Mouse (Mus musculus): ENCODE results near the gene Lrrc73.

Gene Lrrc73

DNA sequence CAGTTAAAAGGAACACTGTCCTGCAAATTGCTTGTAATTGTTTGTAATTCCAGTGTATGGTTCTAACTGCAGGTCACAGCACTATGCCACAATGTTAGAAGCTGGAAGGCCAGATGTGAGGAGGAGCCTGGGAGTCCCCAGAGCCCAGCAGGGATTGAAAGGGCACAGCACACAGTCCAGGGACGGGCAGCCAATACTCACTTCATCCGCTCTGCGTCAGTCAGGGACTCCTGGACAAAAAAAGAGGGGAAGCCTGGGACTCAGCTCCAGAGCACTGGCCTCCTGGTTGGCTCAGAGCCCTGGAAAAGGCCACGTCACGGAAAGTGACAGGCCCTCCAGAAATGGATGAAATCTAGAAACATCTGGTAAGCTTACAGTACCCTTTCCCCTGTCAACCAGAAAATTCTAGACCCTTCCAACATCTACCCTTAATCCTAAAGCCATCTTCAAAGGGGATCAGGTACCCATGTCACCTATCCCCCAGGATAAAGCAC is 8.9 kb downstream of the Lrrc73 start:
- DNase-seq, result no peak

- no peak for DNase-seq
Observed at GRCm38 (mm10) chr17:46265502-46265901, 12.2 kb downstream of the Lrrc73 start.

- DNase-seq, result peak; percentile 80
Observed at GRCm38 (mm10) chr17:46265918-46266618, 12.7 kb downstream of the Lrrc73 start.

DNA sequence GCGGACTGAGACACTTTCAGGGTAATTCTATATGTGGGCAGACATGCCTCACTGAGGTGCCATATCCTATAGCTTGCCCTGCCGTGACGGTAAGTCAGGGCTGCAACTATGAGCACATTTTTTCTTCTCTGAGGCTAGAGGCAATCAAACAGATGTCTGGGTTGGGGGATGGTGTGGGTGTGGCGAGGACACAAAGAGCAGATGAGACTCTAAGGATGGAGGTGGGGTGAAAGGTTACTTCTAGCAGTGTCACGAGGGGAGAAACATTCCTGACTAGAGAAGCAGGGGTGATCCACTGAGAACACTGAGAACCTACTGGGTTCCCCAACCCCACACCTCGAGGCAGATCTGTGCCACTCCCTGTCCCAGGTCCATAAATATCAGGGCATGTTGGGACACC is 13.7 kb downstream of the Lrrc73 start:
- DNase-seq, result no peak

- no peak for DNase-seq
Observed at GRCm38 (mm10) chr17:46267511-46267910, 14.2 kb downstream of the Lrrc73 start.

DNA sequence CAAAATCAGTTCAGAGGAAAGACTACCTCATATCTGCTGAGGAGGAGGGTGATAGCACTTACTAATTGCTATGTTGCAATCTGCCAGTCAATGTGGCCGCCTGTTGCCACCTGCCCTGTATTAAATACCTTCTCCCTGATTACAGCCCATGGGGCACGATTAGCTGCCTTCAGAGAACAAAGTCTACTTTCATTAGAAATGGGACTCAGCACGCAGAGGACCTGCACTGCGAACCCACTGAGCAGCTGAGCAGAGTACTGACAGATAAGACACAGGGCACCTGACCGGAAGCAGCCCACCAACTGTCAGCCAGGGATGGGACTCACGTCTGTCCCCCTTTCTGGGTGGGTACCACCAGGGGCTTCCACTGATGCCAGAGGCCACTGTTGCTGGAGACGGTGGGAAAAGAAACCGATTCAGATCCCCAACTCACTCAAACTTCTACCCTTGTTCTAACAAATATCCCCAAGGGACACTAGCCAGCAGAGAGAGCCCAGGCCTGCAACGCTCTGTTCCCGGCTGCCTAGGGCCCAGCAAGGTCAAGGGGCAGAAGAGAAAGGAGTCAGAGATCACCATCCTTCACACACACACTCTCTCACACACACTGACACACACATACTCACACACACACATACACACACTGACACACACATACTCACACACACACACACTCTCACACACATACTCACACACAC is 14.8 kb downstream of the Lrrc73 start:
- DNase-seq, result no peak

GRCm38 (mm10) chr17:46269771-46270534 is 16.6 kb downstream of the Lrrc73 start:
- no peak for DNase-seq

GRCm38 (mm10) chr17:46272058-46272457 is 18.7 kb downstream of the Lrrc73 start:
- DNase-seq, result no peak

GRCm38 (mm10) chr17:46272675-46273074 is 19.3 kb downstream of the Lrrc73 start:
- DNase-seq, result no peak

GRCm38 (mm10) chr17:46273803-46274236 is 20.5 kb downstream of the Lrrc73 start:
- DNase-seq, result no peak

GRCm38 (mm10) chr17:46274465-46274864 is 21.1 kb downstream of the Lrrc73 start:
- no peak for DNase-seq

- no peak for DNase-seq
Observed at GRCm38 (mm10) chr17:46275034-46275433, 21.7 kb downstream of the Lrrc73 start.

DNA sequence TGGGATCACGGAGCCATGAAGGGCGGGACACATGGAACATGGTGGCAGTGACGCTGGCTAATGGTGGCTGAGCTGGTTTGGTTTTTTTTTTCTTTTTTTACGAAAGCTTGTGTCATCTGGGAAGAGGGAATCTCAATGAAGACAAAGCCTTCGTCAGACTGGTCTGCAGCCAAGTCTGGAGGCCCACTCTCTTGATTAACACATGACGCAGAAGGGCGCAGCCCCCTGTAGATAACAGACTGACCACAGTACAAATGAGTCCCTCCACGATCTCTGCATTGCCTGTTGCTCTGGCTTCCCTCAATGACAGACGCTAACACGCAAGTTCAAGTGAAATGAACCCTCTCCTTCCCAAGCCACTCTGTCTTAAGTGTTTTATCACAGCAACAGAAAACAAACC is 22.2 kb downstream of the Lrrc73 start:
- DNase-seq, result no peak

DNA sequence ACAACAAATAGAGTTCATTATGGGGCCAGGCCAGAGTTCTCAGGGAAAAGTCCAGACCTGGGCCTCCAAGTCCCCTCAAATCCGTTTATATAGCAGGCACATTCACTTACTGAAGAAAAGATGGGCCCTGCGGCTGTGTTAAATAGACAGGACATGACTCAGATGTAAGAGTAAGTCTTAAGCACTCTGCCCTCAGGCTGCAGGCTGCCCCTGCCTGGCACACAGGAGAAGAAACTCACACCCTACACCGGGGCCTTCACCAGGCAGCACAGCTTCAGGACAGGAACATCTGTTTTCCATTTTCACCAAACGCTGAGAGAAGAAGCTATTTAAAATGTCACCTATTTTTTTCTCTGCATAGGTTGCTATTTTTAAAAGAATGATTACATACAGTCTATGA is 24.3 kb downstream of the Lrrc73 start:
- DNase-seq, result no peak

- DNase-seq, result no peak
Observed at GRCm38 (mm10) chr17:46278011-46278765, 24.9 kb downstream of the Lrrc73 start.

- DNase-seq, result peak; percentile 86
Observed at GRCm38 (mm10) chr17:46282483-46283123, 29.3 kb downstream of the Lrrc73 start, which contains the start of gene Tjap1. TSS of gene Tjap1 (minus strand) at chr17:46283026.

- DNase-seq, result peak; percentile 31
Observed at GRCm38 (mm10) chr17:46283140-46283539, 29.8 kb downstream of the Lrrc73 start.

DNA sequence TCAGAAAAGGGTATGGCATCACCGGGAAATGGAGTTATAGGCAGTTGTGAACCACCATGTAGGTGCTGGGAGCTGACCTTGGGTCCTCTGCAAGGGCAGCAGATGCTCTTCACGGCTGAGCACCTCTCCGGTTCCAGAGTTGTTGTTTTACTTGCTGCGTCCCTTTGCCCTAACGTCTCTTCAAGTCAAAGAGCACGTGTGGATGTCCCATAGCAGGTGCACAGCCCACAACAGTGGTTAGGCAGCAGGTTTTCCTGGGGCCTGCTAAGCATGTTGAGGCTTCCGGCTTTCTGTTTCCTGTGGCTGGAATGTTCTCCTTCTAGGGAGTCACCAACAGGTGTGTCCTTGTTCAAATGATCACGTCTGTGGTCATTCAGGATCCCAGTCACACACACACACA is 30.6 kb downstream of the Lrrc73 start:
- DNase-seq, result peak; percentile 57

GRCm38 (mm10) chr17:46284653-46285052 is 31.3 kb downstream of the Lrrc73 start:
- no peak for DNase-seq

DNA sequence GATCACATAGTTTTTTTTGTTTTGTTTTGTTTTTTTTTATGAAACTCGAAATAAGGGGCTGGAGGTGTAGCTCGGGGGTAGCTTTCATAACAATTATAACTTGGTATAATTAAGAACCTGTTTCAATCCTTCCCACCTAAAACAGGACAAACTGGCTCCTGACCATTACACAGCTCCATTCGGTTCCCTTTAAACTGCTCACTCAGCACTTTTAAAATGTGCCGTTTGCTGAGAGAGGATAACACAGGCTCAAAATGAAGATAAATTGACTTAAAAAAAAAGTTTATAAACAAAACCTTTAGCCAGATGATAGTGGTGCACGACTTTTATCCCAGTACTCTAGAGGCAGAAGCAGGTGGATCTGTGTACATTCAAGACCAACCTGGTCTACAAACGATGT is 32.1 kb downstream of the Lrrc73 start:
- DNase-seq, result no peak

DNA sequence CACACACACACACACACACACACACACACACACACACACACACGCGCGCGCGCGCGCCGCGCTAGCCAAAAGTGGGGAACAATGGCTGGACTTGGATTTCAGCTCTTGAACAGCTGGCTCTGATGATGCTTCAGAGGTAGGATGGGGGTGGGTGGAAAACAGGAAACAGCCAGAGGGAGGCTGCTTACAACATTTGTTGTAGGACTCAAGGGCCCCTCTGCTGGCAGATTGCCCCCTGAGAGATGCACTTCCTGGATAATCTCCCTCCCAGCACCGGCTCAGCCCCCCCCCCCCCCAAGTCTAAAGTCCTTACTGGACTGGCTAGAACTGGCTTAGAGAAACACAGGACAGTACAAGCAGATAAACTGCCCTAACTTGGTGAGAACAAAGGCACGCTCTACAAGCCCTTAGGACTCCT is 34.4 kb downstream of the Lrrc73 start:
- peak; percentile 42 for DNase-seq

DNA sequence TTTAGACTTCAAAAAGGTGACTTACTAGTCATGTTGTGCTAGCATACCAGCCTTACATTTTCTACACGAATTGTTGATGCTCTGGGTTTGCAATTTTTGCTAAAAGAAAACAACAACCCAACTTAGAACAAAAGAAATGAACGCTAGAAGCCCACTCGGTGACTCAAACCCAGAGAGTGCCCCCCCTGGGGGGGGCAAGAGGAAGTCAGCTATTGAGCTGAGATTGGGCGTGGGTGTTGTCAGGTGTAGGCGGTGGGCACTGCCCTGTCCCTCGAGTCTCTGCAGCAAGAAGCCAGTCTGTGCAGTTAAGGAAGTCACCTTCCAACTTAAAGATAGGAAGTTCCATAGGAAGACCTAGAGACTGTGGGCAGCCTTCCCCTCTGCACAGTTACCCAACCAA is 43.3 kb downstream of the Lrrc73 start:
- no peak for DNase-seq
